Mouse (Mus musculus): ENCODE data around the gene Psmd1.

DNA sequence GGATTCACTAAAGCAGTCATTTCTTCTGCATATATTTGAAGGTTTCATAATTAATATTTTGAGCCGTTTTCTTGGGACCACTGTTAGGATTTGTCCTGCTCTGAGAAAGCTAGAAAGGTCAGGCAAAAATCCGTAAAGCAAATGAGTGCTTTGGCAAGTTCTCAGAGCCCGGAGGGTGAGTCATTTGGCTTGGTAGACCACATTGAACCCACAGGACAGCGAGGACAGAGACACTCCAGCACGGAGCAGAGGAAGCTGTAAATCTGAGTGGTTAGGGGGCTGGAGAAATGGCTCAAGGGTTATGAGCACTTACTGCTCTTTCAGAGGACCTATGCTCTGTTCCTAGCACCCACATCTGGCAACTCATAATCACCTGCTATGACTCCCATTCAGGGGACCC, 83.4 kb downstream of the Psmd1 start:
- TF ChIP-seq POLR2A (IDR thresholded peaks at IDR 0.05; ENCODE audit: borderline replicate concordance, extremely low read depth, insufficient read depth, insufficient read length, poor library complexity, severe bottlenecking) (no peak), CTCF (IDR thresholded peaks at IDR 0.05; ENCODE audit: borderline replicate concordance, extremely low read depth, insufficient read depth, insufficient read length) (no peak)
